Mouse (Mus musculus) megakaryocyte, embryonic 14.5 days (primary cell): ENCODE measurements around the gene Pthlh. TPM values are rescaled to one million over a fixed set of nuclear protein-coding genes. Genes with fewer than 3 reads are reported as not detected.
A peak's percentile ranks its signal among the peaks of the same experiment; 100 is the strongest.
"Not testable (repeated sequence)": the region's sequence is repeated elsewhere in the genome, so short reads cannot be mapped to it uniquely, and the experiment has no call there.

Source experiments
- H3K27me3 ChIP-seq: replicated peaks from 2 replicates; pipeline ENCODE3; 2012; ENCODE audit warnings: inconsistent platforms
- H3K36me3 ChIP-seq: replicated peaks from 2 replicates; pipeline ENCODE3; 2012; ENCODE audit warnings: low read length, inconsistent platforms, mixed read lengths
- H3K4me1 ChIP-seq: 2 replicates; pipeline ENCODE4 v1.6.1; 2012; ENCODE audit warnings: inconsistent platforms
- H3K4me3 ChIP-seq: replicated peaks from 2 replicates; pipeline ENCODE3; 2012; ENCODE audit warnings: moderate library complexity, mild to moderate bottlenecking, inconsistent platforms
- H3K9me3 ChIP-seq: 2 replicates; pipeline ENCODE4 v1.6.1; 2012; ENCODE audit warnings: inconsistent platforms
- FLI1 ChIP-seq: IDR thresholded peaks from 2 replicates; pipeline ENCODE4 v1.6.1; 2012; ENCODE audit warnings: low read length, inconsistent platforms, mixed read lengths
- GATA1 ChIP-seq: IDR thresholded peaks from 3 replicates; pipeline ENCODE4 v1.6.1; 2012; ENCODE audit warnings: mixed read lengths, low read length, inconsistent platforms, borderline replicate concordance
- polyA plus RNA-seq: library from polyadenylated mRNA; stranded (reverse); fragments of >175 nt; gene quantifications from 2 replicates; pipeline ENCODE4 v1.2.3, GENCODE M21; 2012; ENCODE audit warnings: low replicate concordance; ENCODE audit not compliant: insufficient read depth

Pthlh gene
- polyA plus RNA-seq: not detected in 2 replicates

DNA sequence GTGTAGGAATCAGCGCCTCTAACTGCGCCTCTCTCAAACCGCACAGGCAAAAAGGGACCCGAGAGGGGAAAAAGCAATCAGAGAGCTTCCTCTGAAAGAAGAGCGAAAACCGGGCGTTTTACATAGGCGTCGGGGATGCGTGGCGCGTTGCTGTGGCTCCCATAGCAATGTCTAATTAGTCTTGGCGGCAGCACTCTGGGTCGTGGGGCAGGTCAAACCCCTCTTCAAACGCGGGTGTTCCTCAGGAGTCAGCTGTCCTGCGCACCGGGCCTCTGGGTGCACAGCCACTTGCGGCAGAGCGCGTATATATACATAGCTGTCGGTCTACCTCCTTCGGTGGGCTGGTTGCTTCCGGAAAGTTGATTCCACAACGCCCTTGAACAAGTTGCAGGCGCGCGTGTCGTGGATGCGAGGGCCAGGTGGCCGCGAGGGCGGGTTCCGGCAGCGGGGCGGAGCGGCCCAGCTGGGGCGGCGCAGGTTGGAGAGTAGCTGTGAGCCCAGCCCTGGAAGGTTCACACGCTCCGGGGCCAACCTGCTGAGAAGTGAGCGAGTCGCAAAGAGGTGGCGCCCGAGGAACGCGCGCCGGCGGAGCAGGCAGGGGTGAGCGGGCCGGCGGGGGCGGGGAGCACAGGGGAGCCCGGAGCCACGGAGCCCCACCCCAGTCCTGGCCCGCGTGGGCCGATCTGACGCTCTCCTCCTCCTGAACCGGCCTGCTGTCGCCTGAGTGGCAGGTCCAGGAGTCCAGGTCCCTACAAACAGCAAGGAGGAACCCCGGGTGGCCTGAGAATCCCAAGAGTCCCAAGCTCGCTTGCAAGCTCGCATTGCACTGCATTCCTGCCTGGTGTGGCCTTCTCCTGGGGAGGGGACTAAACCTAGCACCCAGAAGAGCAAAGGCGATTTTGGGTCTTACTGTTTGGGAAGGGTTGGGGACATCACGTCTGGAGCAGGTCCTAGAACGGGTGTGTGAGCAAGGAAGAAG is at the start of gene Pthlh:
TSS of gene Pthlh (minus strand) at position 597 of the 979 bp plus-strand sequence.
- H3K36me3 ChIP-seq: no peaks in the 10 kb centered on the region
- H3K4me1 ChIP-seq: peaks cover 19% of the 10 kb centered on the region
- H3K27me3 ChIP-seq: peaks cover 81% of the 10 kb centered on the region
- TF ChIP-seq GATA1 (no peak), FLI1 (no peak)
- H3K9me3 ChIP-seq: no peaks in the 10 kb centered on the region
- peak within 1 kb of the TSS; percentile 83 for H3K4me3 ChIP-seq

DNA sequence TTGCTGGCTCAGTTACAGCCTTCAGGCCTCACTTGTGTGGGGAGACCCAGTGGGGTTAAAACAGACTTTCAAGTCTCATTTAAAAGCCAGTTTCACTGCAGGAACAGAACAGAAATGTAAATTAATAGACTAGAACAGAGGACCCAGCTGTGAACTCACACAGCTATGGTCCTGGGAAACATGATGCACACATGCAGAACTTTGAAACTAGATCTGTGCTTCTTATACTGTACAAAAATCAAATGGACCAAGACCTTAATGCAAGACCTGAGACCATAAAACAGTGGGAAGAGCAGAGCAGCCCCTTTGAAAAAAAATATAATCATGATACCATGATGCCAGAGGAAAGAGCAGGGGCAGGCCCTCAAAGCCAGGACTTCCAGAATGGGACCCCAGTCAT is 49.3 kb upstream of the Pthlh start:
- H3K27me3 ChIP-seq: peaks cover 4% of the 10 kb centered on the region
- no peaks in the 10 kb centered on the region for H3K36me3 ChIP-seq
- no peaks in the 10 kb centered on the region for H3K4me1 ChIP-seq
- TF ChIP-seq GATA1: no peak
- TF ChIP-seq FLI1: no peak
- no peak overlapping the region for H3K4me3 ChIP-seq
- H3K9me3 ChIP-seq: no peaks in the 10 kb centered on the region

DNA sequence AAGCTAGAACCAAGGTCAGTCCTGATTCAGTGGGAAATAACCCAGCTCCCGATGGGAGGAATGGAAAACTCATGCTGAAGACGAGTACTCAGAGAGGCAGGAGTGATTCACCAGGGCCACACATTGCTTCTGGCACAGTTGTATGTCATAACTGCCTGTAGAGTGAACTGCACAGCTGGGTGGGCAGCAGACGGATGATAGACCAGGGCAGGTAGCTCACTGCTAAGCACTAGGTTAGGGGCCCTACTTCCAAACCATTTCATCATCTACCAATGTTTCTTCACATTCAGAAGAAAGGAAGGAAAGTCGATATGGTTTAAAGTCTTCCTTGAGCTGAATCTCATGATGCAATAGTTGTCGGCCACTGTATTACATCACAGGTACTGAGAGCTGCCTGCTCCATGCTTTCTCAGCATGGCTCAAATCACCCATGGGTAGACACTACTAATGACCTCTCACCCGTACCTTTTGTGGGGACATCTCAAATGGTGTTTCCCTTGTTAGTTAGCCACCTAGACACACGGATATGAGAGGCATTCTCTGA is 46.5 kb upstream of the Pthlh start:
- H3K4me1 ChIP-seq: no peaks in the 10 kb centered on the region
- H3K4me3 ChIP-seq: no peak overlapping the region
- no peaks in the 10 kb centered on the region for H3K36me3 ChIP-seq
- TF ChIP-seq FLI1 (no peak), GATA1 (no peak)
- H3K27me3 ChIP-seq: peaks cover 2% of the 10 kb centered on the region
- peaks cover 5% of the 10 kb centered on the region; the same call in 1 of the 2 replicates for H3K9me3 ChIP-seq

DNA sequence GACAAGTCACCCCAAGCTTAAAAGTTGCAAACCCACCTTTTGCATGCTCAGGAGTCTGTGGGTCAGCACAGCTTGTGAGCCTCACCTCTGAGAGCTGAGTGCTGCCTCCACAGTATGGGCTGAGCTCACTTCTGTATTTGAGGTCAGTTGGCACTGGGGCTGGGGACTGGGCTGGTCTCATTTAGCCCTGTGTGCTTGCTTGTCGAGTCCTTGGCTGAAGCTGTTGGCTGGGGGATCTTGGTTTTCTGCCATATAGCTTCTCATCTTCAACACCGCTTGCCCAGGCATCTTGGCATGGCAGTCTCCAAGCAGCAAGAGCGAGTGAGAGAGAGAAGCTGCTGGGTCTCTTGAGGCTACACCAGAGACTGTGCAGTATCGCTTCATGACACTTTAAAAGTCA is 46.1 kb upstream of the Pthlh start:
- Histone ChIP-seq H3K4me3 (no peak overlapping the region), H3K36me3 (no peaks in the 10 kb centered on the region), H3K4me1 (no peaks in the 10 kb centered on the region), H3K27me3 (peaks cover 2% of the 10 kb centered on the region), H3K9me3 (peaks cover 5% of the 10 kb centered on the region; the same call in 1 of the 2 replicates)
- TF ChIP-seq GATA1 (no peak), FLI1 (no peak)

DNA sequence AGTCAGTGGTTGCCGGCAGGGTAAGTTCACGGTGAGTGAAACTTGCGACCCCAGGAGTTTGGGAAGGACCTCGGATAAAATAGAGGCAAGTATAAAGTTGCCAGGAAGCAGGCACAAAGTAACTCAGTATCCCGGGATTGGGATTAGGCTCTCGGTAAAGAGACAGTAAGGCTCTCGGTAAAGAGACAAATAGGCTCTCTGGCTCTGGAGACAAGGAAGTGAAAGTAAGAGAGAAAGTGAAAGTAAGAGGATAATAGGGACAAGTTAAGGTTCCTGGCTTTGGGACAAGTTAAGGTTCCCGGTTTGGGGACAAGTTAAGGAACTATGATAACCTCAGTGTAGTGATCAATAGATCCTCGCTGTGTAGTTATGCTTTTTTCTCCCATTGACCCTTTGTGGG is 40.3 kb upstream of the Pthlh start:
- H3K4me1 ChIP-seq, H3K4me3 ChIP-seq: not testable (repeated sequence)
- peaks cover 14% of the 10 kb centered on the region for H3K9me3 ChIP-seq

DNA sequence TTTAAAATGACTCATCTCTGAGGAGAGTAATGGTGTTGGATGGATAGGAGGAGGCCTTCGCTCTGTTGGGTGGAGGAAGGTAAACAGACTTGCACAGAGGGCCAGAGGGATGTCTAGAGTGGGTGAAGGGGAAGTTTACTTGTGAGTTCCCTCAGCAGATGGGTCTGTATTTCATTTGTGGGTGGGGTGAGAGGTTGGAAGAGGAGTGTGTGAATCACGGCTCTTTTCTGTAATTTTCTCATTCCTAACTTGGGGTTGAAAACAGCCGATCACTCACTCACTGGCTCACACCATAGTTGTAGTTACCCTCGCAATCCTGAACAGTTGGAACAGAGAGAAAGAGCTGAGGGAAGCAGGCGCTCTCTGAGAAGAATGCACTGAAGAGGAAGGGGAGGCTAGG is 35.6 kb upstream of the Pthlh start:
- Histone ChIP-seq H3K36me3 (no peaks in the 10 kb centered on the region), H3K9me3 (peaks cover 9% of the 10 kb centered on the region), H3K27me3 (no peaks in the 10 kb centered on the region), H3K4me3 (no peak overlapping the region), H3K4me1 (no peaks in the 10 kb centered on the region)
- no peak for TF ChIP-seq FLI1
- TF ChIP-seq GATA1: no peak

More for the DNA sequence above, 40.3 kb upstream of the Pthlh start:
- H3K27me3 ChIP-seq, H3K36me3 ChIP-seq: not testable (repeated sequence)

DNA sequence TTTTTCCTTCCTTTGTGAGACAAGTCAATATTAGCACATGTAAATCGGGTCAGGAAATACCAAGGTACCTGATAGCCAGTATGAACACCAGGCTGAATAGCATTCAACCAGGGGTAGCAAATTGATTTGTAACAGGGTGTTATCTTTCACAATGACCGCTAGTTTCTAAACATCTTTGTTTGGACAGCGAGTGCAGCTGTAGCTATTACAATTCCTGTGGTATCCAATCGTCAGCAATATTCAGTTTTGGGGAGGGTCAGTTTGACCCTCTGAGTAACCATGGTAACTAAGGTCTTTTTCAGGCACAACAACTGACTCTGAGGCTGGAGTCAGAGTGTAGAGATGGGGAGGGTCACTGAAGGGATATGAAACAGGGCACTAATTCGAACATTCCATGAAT is 15.3 kb upstream of the Pthlh start:
- H3K4me3 ChIP-seq: no peak overlapping the region
- no peaks in the 10 kb centered on the region for H3K9me3 ChIP-seq
- no peaks in the 10 kb centered on the region for H3K36me3 ChIP-seq
- H3K27me3 ChIP-seq: peaks cover 2% of the 10 kb centered on the region
- H3K4me1 ChIP-seq: no peaks in the 10 kb centered on the region
- TF ChIP-seq GATA1 (no peak), FLI1 (no peak)

DNA sequence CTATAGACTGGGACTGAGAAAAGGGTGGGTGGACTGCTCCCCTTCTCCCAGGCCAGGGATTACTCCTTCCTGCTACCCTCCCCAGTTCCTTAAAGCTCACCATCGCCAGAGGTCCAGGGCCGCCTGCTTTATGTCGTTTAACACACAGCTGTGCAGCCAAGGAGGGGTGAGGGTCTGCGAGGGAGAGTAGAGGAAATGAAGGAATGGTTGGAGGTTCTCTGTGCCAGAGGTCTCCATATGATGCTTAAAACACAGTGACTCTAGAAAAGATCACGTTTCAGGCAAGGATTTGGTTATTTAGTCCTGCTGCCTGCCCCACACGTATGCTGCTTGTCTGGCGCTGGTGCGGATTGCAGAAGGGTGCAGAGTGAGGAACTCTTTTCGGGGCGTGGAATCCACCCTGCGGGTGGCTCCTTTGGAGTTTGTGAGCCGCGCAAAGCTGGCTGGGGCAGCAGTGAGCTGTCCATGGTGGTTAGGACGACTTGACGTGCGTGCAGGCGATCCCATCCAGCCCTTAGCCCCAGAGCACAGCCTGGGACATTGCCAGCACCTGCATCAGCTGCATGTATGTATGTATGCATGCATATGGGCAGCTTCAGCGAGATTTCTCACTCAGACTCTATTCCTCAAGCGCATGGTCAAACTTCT is 4.3 kb upstream of the Pthlh start:
- Histone ChIP-seq H3K4me1 (peaks cover 15% of the 10 kb centered on the region), H3K36me3 (no peaks in the 10 kb centered on the region), H3K9me3 (no peaks in the 10 kb centered on the region), H3K27me3 (peaks cover 59% of the 10 kb centered on the region), H3K4me3 (peak overlapping the region; percentile 48)
- TF ChIP-seq GATA1 (no peak), FLI1 (no peak)

DNA sequence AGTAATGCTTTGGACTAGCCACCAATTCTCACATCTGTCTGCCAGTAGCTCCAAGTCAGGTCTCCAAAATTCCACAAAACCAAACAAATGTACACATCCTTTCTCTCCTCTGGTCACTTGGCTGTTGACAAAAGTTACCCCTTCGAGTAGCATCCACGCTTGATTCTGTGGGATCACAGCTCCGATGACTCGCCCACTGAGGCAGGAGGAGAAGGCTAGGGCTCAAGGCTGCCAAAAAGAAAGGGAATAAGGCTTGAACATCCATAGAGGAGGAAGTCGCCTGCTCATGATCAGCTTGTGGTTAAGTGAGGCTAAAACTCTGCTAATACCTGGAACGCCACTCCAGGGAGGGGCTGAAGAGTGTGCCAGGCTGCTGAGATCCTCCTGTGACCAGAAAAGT is 2.5 kb upstream of the Pthlh start:
- Histone ChIP-seq H3K27me3 (peaks cover 75% of the 10 kb centered on the region), H3K4me3 (no peak overlapping the region), H3K36me3 (no peaks in the 10 kb centered on the region), H3K4me1 (peaks cover 19% of the 10 kb centered on the region), H3K9me3 (no peaks in the 10 kb centered on the region)
- TF ChIP-seq FLI1: no peak
- no peak for TF ChIP-seq GATA1

DNA sequence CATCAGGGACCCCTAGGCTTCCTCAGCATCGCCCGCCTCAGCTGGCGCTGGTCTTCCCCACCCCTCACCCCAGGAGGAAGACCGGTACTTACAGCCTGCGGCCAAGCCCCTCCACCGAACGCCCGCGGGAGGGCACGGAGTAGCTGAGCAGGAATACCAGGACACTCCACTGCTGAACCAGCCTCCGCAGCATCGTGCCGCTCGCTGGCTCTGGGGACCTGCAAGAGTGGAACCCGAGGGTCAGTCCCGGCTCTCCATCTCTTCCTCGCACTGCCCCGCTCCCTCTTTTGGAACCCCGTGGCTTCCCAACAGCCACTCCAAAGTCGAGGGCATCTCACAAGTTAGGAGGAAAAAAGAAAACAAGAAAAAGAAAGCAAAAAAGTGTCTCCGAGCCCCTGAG is 805 bp downstream of the Pthlh start:
- Histone ChIP-seq H3K36me3 (no peaks in the 10 kb centered on the region), H3K4me1 (peaks cover 16% of the 10 kb centered on the region), H3K27me3 (peaks cover 74% of the 10 kb centered on the region), H3K4me3 (peak overlapping the region; percentile 83), H3K9me3 (no peaks in the 10 kb centered on the region)
- TF ChIP-seq GATA1: no peak
- TF ChIP-seq FLI1: no peak
